In genomic region chr6:30460750-30461446, GRCm38 (mm10) we compare ENCODE assay signal across 7 mouse cellular contexts. TPM values are rescaled to one million over a fixed set of nuclear protein-coding genes. Genes with fewer than 3 reads are reported as not detected.
DNase-seq lines count a peak whose midpoint lies in the region; ATAC-seq and TF ChIP-seq lines count a peak whose summit lies in the region.

No protein-coding gene starts in this region.

- no peaks in the 10 kb centered on the region for H3K9me3 ChIP-seq in heart, embryonic 13.5 days
- H3K9me3 ChIP-seq in kidney, embryonic 15.5 days (replicated peaks): no peaks in the 10 kb centered on the region
- no peaks in the 10 kb centered on the region for H3K9me3 ChIP-seq in limb, embryonic 12.5 days
- H3K9me3 ChIP-seq in midbrain, postnatal 0 days (ENCODE audit: low read length): no peaks in the 10 kb centered on the region

- H3K36me3 ChIP-seq in heart, embryonic 13.5 days: peaks cover 5% of the 10 kb centered on the region
- H3K36me3 ChIP-seq in kidney, embryonic 15.5 days: 0 out of 2 replicates have a peak, but pooled peaks cover 4% of the 10 kb centered on the region
- H3K36me3 ChIP-seq in limb, embryonic 12.5 days: peaks cover 9% of the 10 kb centered on the region; the same call in 1 of the 2 replicates
- H3K36me3 ChIP-seq in midbrain, postnatal 0 days (ENCODE audit: insufficient read depth, low read length): no peaks in the 10 kb centered on the region

- peaks cover 53% of the 10 kb centered on the region for H3K4me1 ChIP-seq in heart, embryonic 13.5 days
- H3K4me1 ChIP-seq in kidney, embryonic 15.5 days: peaks cover 60% of the 10 kb centered on the region
- H3K4me1 ChIP-seq in limb, embryonic 12.5 days (replicated peaks): peaks cover 45% of the 10 kb centered on the region
- H3K4me1 ChIP-seq in midbrain, postnatal 0 days (ENCODE audit: insufficient read depth, low read length): peaks cover 18% of the 10 kb centered on the region

- H3K4me2 ChIP-seq in heart, embryonic 13.5 days: peak overlapping the region; percentile 76
- H3K4me2 ChIP-seq in kidney, embryonic 15.5 days: peak overlapping the region; percentile 74
- H3K4me2 ChIP-seq in limb, embryonic 12.5 days: peak overlapping the region; percentile 55
- peak overlapping the region; percentile 18; the same call in 1 of the 2 replicates for H3K4me2 ChIP-seq in midbrain, postnatal 0 days (ENCODE audit: low read depth, low read length, poor library complexity, severe bottlenecking)

- TF ChIP-seq CTCF in midbrain, postnatal 0 days (IDR thresholded peaks at IDR 0.05): no peak

- peak; percentile 40 to 57 for DNase-seq in adrenal gland, postnatal 36 days
- peak; percentile 95 for DNase-seq in embryo, embryonic 11 days
- DNase-seq in midbrain, postnatal 0 days (ENCODE audit: low spot score): peak; percentile 98
- DNase-seq in thymus, postnatal 0 days (ENCODE audit: low spot score): peak; percentile 37

- H3K27me3 ChIP-seq in heart, embryonic 13.5 days (replicated peaks): no peaks in the 10 kb centered on the region; the same call in 1 of the 2 replicates
- H3K27me3 ChIP-seq in kidney, embryonic 15.5 days: no peaks in the 10 kb centered on the region
- no peaks in the 10 kb centered on the region for H3K27me3 ChIP-seq in limb, embryonic 12.5 days
- no peaks in the 10 kb centered on the region for H3K27me3 ChIP-seq in midbrain, postnatal 0 days (ENCODE audit: insufficient read depth, low read length)

- 24% methylated on average over 19 of the region's 19 CpGs for WGBS in heart, embryonic 13.5 days
- 10% methylated on average over 17 of the region's 19 CpGs for WGBS in kidney, embryonic 15.5 days
- WGBS in limb, embryonic 12.5 days: 15% methylated on average over 19 of the region's 19 CpGs
- WGBS in midbrain, postnatal 0 days: 8% methylated on average over 18 of the region's 19 CpGs

- peak overlapping the region; percentile 80 for H3K9ac ChIP-seq in heart, embryonic 13.5 days
- peak overlapping the region; percentile 59; the same call in 1 of the 2 replicates for H3K9ac ChIP-seq in kidney, embryonic 15.5 days
- peak overlapping the region; percentile 61 for H3K9ac ChIP-seq in limb, embryonic 12.5 days (replicated peaks)
- peak overlapping the region; percentile 68 for H3K9ac ChIP-seq in midbrain, postnatal 0 days (replicated peaks; ENCODE audit: low read length, poor library complexity, severe bottlenecking)

- peak overlapping the region; percentile 92 for H3K27ac ChIP-seq in heart, embryonic 13.5 days (replicated peaks)
- peak overlapping the region; percentile 98 for H3K27ac ChIP-seq in kidney, embryonic 15.5 days
- peak overlapping the region; percentile 98 for H3K27ac ChIP-seq in limb, embryonic 12.5 days
- peak overlapping the region; percentile 97 for H3K27ac ChIP-seq in midbrain, postnatal 0 days (ENCODE audit: low read depth, low read length)

- H3K4me3 ChIP-seq in heart, embryonic 13.5 days: no peak overlapping the region
- H3K4me3 ChIP-seq in kidney, embryonic 15.5 days (replicated peaks): peak overlapping the region; percentile 20
- no peak overlapping the region; the same call in 1 of the 2 replicates for H3K4me3 ChIP-seq in limb, embryonic 12.5 days (replicated peaks)
- H3K4me3 ChIP-seq in midbrain, postnatal 0 days (ENCODE audit: low read depth, low read length): no peak overlapping the region

- peak; percentile 30 for ATAC-seq in heart, embryonic 13.5 days (ENCODE audit: extremely low read depth, insufficient number of reproducible peaks, low FRiP score, low TSS enrichment)
- peak; percentile 93 for ATAC-seq in kidney, embryonic 15.5 days (replicated peaks; ENCODE audit: low FRiP score)
- ATAC-seq in limb, embryonic 12.5 days (ENCODE audit: insufficient number of reproducible peaks, insufficient read depth, low FRiP score, low TSS enrichment, low read depth): peak; percentile 95
- peak; percentile 95 for ATAC-seq in midbrain, postnatal 0 days (ENCODE audit: low FRiP score)

RNA-seq across cellular contexts. Expression of gene Tmem209, which starts 48.7 kb away (rescaled TPM):
- total RNA-seq in adrenal gland, postnatal 36 days (2021): 10 to 100 TPM; 23.3 to 27.3 TPM
- polyA plus RNA-seq in heart, embryonic 13.5 days (2015; fragmentation: Nextera tagmentation; extraction: Ambion mirVana): 24.2 and 25.6 TPM in 2 replicates
- 44.5 and 46.6 TPM in 2 replicates for polyA plus RNA-seq in kidney, embryonic 15.5 days (2015; fragmentation: Nextera tagmentation; extraction: Ambion mirVana)
- 36.4 and 39.9 TPM in 2 replicates for polyA plus RNA-seq in limb, embryonic 12.5 days (2016; fragmentation: Nextera tagmentation; extraction: Ambion mirVana)
- total RNA-seq in midbrain, postnatal 0 days (2014; rRNA removed): 37.4 and 50.3 TPM in 2 replicates
- 22.8 and 23.1 TPM in 2 replicates for polyA plus RNA-seq in midbrain, postnatal 0 days (2015; fragmentation: Nextera tagmentation; extraction: Ambion mirVana)
- polyA plus RNA-seq in thymus, postnatal 0 days (2015; fragmentation: Nextera tagmentation; extraction: Ambion mirVana): 34.4 and 38.4 TPM in 2 replicates

RNA-seq across cellular contexts. Expression of gene Ssmem1, which starts 48.8 kb away (rescaled TPM):
- total RNA-seq in adrenal gland, postnatal 36 days (2021): under 1 TPM in 1 of 2 experiments, not detected in 1; 0.23 TPM
- polyA plus RNA-seq in heart, embryonic 13.5 days (2015; fragmentation: Nextera tagmentation; extraction: Ambion mirVana): not detected in 2 replicates
- polyA plus RNA-seq in kidney, embryonic 15.5 days (2015; fragmentation: Nextera tagmentation; extraction: Ambion mirVana): not detected in 2 replicates
- polyA plus RNA-seq in limb, embryonic 12.5 days (2016; fragmentation: Nextera tagmentation; extraction: Ambion mirVana): 0.50 TPM in 1 of 2 replicates, not detected in the other
- 0.28 TPM in 1 of 2 replicates, not detected in the other for total RNA-seq in midbrain, postnatal 0 days (2014; rRNA removed)
- 0.15 and 0.19 TPM in 2 replicates for polyA plus RNA-seq in midbrain, postnatal 0 days (2015; fragmentation: Nextera tagmentation; extraction: Ambion mirVana)
- 0.12 and 0.13 TPM in 2 replicates for polyA plus RNA-seq in thymus, postnatal 0 days (2015; fragmentation: Nextera tagmentation; extraction: Ambion mirVana)

RNA-seq across cellular contexts. Expression of gene Klhdc10, which starts 59.2 kb away (rescaled TPM):
- total RNA-seq in adrenal gland, postnatal 36 days (2021): 10 to 100 TPM; 70.6 to 87.3 TPM
- polyA plus RNA-seq in heart, embryonic 13.5 days (2015; fragmentation: Nextera tagmentation; extraction: Ambion mirVana): 16.6 and 19.0 TPM in 2 replicates
- polyA plus RNA-seq in kidney, embryonic 15.5 days (2015; fragmentation: Nextera tagmentation; extraction: Ambion mirVana): 28.6 and 33.2 TPM in 2 replicates
- 41.8 and 49.8 TPM in 2 replicates for polyA plus RNA-seq in limb, embryonic 12.5 days (2016; fragmentation: Nextera tagmentation; extraction: Ambion mirVana)
- total RNA-seq in midbrain, postnatal 0 days (2014; rRNA removed): 116 and 139 TPM in 2 replicates
- polyA plus RNA-seq in midbrain, postnatal 0 days (2015; fragmentation: Nextera tagmentation; extraction: Ambion mirVana): 23.8 and 28.5 TPM in 2 replicates
- polyA plus RNA-seq in thymus, postnatal 0 days (2015; fragmentation: Nextera tagmentation; extraction: Ambion mirVana): 7.9 and 8.3 TPM in 2 replicates

Comparison
In these comparisons a context has a peak if more than half of its experiments do, and no peak if none do; other contexts are left out.
1. DNase-seq: peak in every context shown above with its lines; median percentile 98 in midbrain, postnatal 0 days; 95 in embryo, embryonic 11 days; 48 in adrenal gland, postnatal 36 days; 37 in thymus, postnatal 0 days.
2. ATAC-seq: peak in every context shown above with its lines; median percentile 95 in limb, embryonic 12.5 days; 95 in midbrain, postnatal 0 days; 93 in kidney, embryonic 15.5 days; 30 in heart, embryonic 13.5 days.
3. H3K4me2 ChIP-seq: peak in every context shown above with its lines; median percentile 76 in heart, embryonic 13.5 days; 74 in kidney, embryonic 15.5 days; 55 in limb, embryonic 12.5 days; 18 in midbrain, postnatal 0 days.